ENCODE assay signal across 9 mouse cellular contexts in the genomic region with DNA sequence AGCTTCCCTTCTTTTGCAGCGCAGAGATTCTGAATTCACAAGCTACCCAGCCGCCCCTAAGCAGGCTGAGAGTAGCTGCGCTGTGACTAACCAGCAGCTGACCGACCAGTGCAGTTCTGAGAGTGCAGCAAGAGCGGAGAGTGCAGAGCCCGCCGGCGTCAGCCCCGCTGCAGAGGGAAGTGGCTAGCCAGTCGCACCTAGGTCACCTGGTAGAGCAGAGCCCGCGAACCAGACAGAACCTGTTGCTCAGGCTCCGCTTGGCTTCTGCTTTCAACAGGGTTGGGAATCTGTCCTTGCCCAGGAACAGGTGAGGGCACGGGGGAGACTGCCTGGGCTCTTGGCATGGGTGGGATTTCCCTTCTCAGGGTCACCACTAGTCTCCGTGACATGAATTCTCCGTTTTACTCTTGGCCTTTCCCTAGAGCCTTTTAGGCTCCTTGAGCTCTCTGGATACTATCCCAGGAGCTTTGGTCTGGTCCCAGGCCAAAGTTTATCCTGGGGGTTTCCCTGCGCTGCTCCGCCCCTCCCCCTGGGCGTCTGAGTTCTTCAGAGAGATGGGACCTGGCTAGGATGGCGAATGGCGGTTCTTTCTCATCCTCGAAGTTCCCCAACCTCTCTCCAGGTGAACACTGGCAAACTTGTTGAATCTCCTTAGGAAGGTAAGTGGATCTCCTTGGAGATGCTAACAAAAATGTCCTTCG. TPM values are rescaled to one million over a fixed set of nuclear protein-coding genes. Genes with fewer than 3 reads are reported as not detected.
DNase-seq lines count a peak whose midpoint lies in the region; ATAC-seq and TF ChIP-seq lines count a peak whose summit lies in the region.
"Had no signal": no experiment of that assay in that cellular context is flagged by ENCODE, and none has a peak within 500 bp of the region (broad histone marks: within the 10 kb centered on the region; RNA-seq: fewer than 3 reads in every experiment).

Gene Npffr2, plus strand, starts transcription at position 552 of the 701 bp plus-strand sequence.

- H3K4me3 ChIP-seq in forebrain, embryonic 14.5 days (ENCODE audit: low read depth, low read length), result peak within 1 kb of the TSS; percentile 38
- peak within 1 kb of the TSS; percentile 29 for H3K4me3 ChIP-seq in kidney, postnatal 0 days (replicated peaks; ENCODE audit: low read depth, low read length)
- H3K4me3 ChIP-seq in stomach, embryonic 15.5 days (replicated peaks), result peak within 1 kb of the TSS; percentile 32

- no peak within 1 kb of the TSS for H3K27ac ChIP-seq in forebrain, embryonic 14.5 days (ENCODE audit: low read depth, low read length)
- H3K27ac ChIP-seq in kidney, postnatal 0 days, result no peak within 1 kb of the TSS
- no peak within 1 kb of the TSS for H3K27ac ChIP-seq in stomach, embryonic 15.5 days

- no peaks in the 10 kb centered on the region for H3K36me3 ChIP-seq in forebrain, embryonic 14.5 days (ENCODE audit: control insufficient read depth, insufficient read depth, low read length)
- no peaks in the 10 kb centered on the region for H3K36me3 ChIP-seq in kidney, postnatal 0 days (ENCODE audit: insufficient read depth, low read length)
- no peaks in the 10 kb centered on the region for H3K36me3 ChIP-seq in stomach, embryonic 15.5 days

- ATAC-seq in forebrain, embryonic 14.5 days, result peak; percentile 91
- ATAC-seq in kidney, postnatal 0 days (replicated peaks; ENCODE audit: low FRiP score, low read depth), result peak; percentile 94
- ATAC-seq in stomach, embryonic 15.5 days (ENCODE audit: insufficient read depth, low FRiP score, low read depth), result peak; percentile 93

- TF ChIP-seq CTCF in kidney, postnatal 0 days (IDR thresholded peaks at IDR 0.05; ENCODE audit: low read depth), result no peak

- DNase-seq in cerebellum, postnatal 25 days, result peak; percentile 10 to 39
- DNase-seq in cerebellum, adult 18-20 months, result no peak
- DNase-seq in Muller cell, postnatal 12 days (ENCODE audit: inconsistent ontology term), result peak; percentile 31
- peak; percentile 67 for DNase-seq in forebrain, embryonic 14.5 days (ENCODE audit: low spot score)
- peak; percentile 50 for DNase-seq in kidney, postnatal 0 days (ENCODE audit: low spot score)
- peak; percentile 26 for DNase-seq in lung, postnatal 14 days
- no peak for DNase-seq in thymus, postnatal 25 days

- 5% methylated on average over 23 of the region's 23 CpGs for WGBS in forebrain, embryonic 14.5 days
- WGBS in kidney, postnatal 0 days, result 6% methylated on average over 23 of the region's 23 CpGs
- WGBS in stomach, embryonic 15.5 days, result 6% methylated on average over 23 of the region's 23 CpGs

- peaks cover 3% of the 10 kb centered on the region; the same call in 1 of the 2 replicates for H3K4me1 ChIP-seq in forebrain, embryonic 14.5 days (ENCODE audit: control insufficient read depth, insufficient read depth, low read length)
- H3K4me1 ChIP-seq in kidney, postnatal 0 days (replicated peaks; ENCODE audit: insufficient read depth, low read length), result no peaks in the 10 kb centered on the region
- no peaks in the 10 kb centered on the region; the same call in 1 of the 2 replicates for H3K4me1 ChIP-seq in stomach, embryonic 15.5 days

- H3K9me3 ChIP-seq in forebrain, embryonic 14.5 days (replicated peaks; ENCODE audit: control insufficient read depth, low read length), result no peaks in the 10 kb centered on the region
- no peaks in the 10 kb centered on the region for H3K9me3 ChIP-seq in kidney, postnatal 0 days (replicated peaks; ENCODE audit: low read length)
- no peaks in the 10 kb centered on the region for H3K9me3 ChIP-seq in stomach, embryonic 15.5 days

- peak within 1 kb of the TSS; percentile 82 for H3K4me2 ChIP-seq in forebrain, embryonic 14.5 days (ENCODE audit: low read length)
- H3K4me2 ChIP-seq in kidney, postnatal 0 days (ENCODE audit: low read length), result peak within 1 kb of the TSS; percentile 60
- peak within 1 kb of the TSS; percentile 65 for H3K4me2 ChIP-seq in stomach, embryonic 15.5 days

- H3K9ac ChIP-seq in forebrain, embryonic 14.5 days (ENCODE audit: low read length), result peak within 1 kb of the TSS; percentile 60
- H3K9ac ChIP-seq in kidney, postnatal 0 days (ENCODE audit: low read depth, low read length), result no peak within 1 kb of the TSS
- peak within 1 kb of the TSS; percentile 6; the same call in 1 of the 2 replicates for H3K9ac ChIP-seq in stomach, embryonic 15.5 days

- H3K27me3 ChIP-seq in forebrain, embryonic 14.5 days (replicated peaks; ENCODE audit: control insufficient read depth, insufficient read depth, low read length), result no peaks in the 10 kb centered on the region
- H3K27me3 ChIP-seq in kidney, postnatal 0 days (ENCODE audit: insufficient read depth, low read length), result 0 out of 2 replicates have a peak, but pooled peaks cover 3% of the 10 kb centered on the region
- no peaks in the 10 kb centered on the region for H3K27me3 ChIP-seq in stomach, embryonic 15.5 days (replicated peaks)

RNA-seq across cellular contexts. Expression of gene Npffr2, which starts in this region (rescaled TPM):
- 0.10 TPM in 1 of 2 replicates, not detected in the other for polyA plus RNA-seq in forebrain, embryonic 14.5 days (2014; fragmentation: Nextera tagmentation; extraction: Ambion mirVana)
- polyA plus RNA-seq in kidney, postnatal 0 days (2015; fragmentation: Nextera tagmentation; extraction: Ambion mirVana), result 0.11 TPM in 1 of 2 replicates, not detected in the other
- not detected in 2 replicates for polyA plus RNA-seq in stomach, embryonic 15.5 days (2015; fragmentation: Nextera tagmentation; extraction: Ambion mirVana)
- polyA plus RNA-seq: spleen, adult 2 months had no signal

Comparison
In these comparisons a context has a peak if more than half of its experiments do, and no peak if none do; other contexts are left out.
1. DNase-seq: peak in cerebellum, postnatal 25 days (2 of 2), Muller cell, postnatal 12 days (single experiment) and lung, postnatal 14 days (single experiment); none in cerebellum, adult 18-20 months (0 of 2) and thymus, postnatal 25 days (single experiment).
2. Peak in DNase-seq, ATAC-seq, H3K4me3 ChIP-seq, H3K9ac ChIP-seq and H3K4me2 ChIP-seq in forebrain, embryonic 14.5 days; RNA of the gene not detected or under 1 TPM.
3. Peak in DNase-seq, ATAC-seq, H3K4me3 ChIP-seq and H3K4me2 ChIP-seq in kidney, postnatal 0 days; RNA of the gene not detected or under 1 TPM.
4. Peak in ATAC-seq, H3K4me3 ChIP-seq, H3K9ac ChIP-seq and H3K4me2 ChIP-seq in stomach, embryonic 15.5 days; RNA of the gene not detected or under 1 TPM.
5. Peak in every context shown above with its lines, with median percentiles within 50 percentile points of each other: ATAC-seq, H3K4me2 ChIP-seq and H3K4me3 ChIP-seq.